Mouse (Mus musculus): ENCODE measurements around the gene Eef2kmt. TPM values are rescaled to one million over a fixed set of nuclear protein-coding genes. Genes with fewer than 3 reads are reported as not detected.

Gene Eef2kmt
- polyA plus RNA-seq, 1 experiment from 2014 or later, result 31.6 TPM

DNA sequence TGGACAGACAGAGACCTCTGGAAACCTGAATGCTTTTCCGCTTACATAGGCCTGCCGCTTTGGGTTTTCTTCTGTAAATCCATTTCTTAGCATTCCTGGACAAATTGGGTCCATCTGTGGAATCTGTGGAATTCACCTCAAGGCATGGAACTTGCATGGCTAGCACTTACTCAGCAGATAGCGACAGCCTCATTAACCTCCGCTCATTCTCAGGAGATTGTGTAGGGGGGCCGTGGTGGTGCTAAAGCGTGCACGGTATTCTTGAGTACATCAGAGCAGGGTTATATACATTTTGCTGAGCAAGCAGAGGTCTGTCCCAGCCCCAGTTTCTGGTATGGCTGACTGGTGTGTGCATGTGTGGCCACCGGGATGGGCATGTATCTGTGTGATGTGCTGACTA, 7.4 kb upstream of the Eef2kmt start:
- no peak overlapping the region for H3K27ac ChIP-seq (ENCODE audit: low read depth, low read length)
- no peaks in the 10 kb centered on the region for H3K27me3 ChIP-seq (replicated peaks; ENCODE audit: control insufficient read depth, insufficient read depth, low read length)
- no peak for DNase-seq (ENCODE audit: low spot score)
- H3K4me3 ChIP-seq (ENCODE audit: low read depth, low read length), result no peak overlapping the region
- WGBS, result 66% methylated on average over 8 of the region's 8 CpGs
- H3K36me3 ChIP-seq (ENCODE audit: control insufficient read depth, insufficient read depth, low read length), result no peaks in the 10 kb centered on the region
- ATAC-seq (replicated peaks; ENCODE audit: low FRiP score), result no peak
- H3K9ac ChIP-seq (ENCODE audit: low read depth, low read length), result no peak overlapping the region
- H3K4me1 ChIP-seq (replicated peaks; ENCODE audit: control insufficient read depth, insufficient read depth, low read length), result no peaks in the 10 kb centered on the region
- H3K4me2 ChIP-seq, result no peak overlapping the region
- H3K9me3 ChIP-seq (ENCODE audit: control insufficient read depth, low read length), result no peaks in the 10 kb centered on the region

DNA sequence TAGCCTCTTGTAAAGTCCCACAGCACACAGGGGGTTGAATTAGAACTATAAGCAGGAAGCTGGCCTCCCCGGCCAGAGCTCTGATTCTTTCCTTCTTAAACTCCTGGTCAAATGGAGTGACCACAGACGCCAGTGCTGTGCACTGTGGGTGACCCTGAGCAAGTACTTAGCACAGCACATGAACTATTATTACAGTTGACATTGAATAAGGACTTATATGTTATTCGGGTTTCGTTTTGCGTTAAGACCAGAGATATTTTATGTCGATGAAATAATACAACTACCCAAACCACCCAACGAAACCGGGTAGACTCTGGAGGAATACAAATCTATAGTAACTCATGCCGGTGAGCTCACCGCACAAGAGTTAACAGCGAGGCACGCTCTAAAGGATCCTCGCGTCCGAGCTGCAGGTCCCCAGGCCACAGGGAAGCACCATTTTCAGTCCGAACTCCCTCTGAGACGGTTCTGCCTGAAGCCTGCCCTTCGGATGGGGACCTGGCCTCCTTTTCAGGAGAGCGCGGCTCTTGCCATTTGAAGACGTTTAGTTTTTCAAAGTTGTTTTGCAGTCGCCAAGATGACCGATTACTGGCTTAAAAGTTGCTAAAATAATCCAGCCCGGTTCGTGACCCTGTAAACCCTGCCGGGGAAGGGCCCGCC, 572 bp downstream of the Eef2kmt start:
- Histone ChIP-seq H3K9ac (ENCODE audit: low read depth, low read length) (peak overlapping the region; percentile 76), H3K4me2 (peak overlapping the region; percentile 85), H3K9me3 (ENCODE audit: control insufficient read depth, low read length) (no peaks in the 10 kb centered on the region), H3K27me3 (replicated peaks; ENCODE audit: control insufficient read depth, insufficient read depth, low read length) (no peaks in the 10 kb centered on the region), H3K36me3 (ENCODE audit: control insufficient read depth, insufficient read depth, low read length) (peaks cover 2% of the 10 kb centered on the region; the same call in 1 of the 2 replicates), H3K4me3 (ENCODE audit: low read depth, low read length) (peak overlapping the region; percentile 70), H3K27ac (ENCODE audit: low read depth, low read length) (peak overlapping the region; percentile 71), H3K4me1 (replicated peaks; ENCODE audit: control insufficient read depth, insufficient read depth, low read length) (peaks cover 17% of the 10 kb centered on the region)
- DNase-seq (ENCODE audit: low spot score) (no peak), ATAC-seq (replicated peaks; ENCODE audit: low FRiP score) (no peak)
- WGBS, result 1% methylated on average over 27 of the region's 27 CpGs

- H3K27me3 ChIP-seq (replicated peaks; ENCODE audit: control insufficient read depth, insufficient read depth, low read length), result no peaks in the 10 kb centered on the region
- peak overlapping the region; percentile 76 for H3K9ac ChIP-seq (ENCODE audit: low read depth, low read length)
- WGBS, result 6% methylated on average over 15 of the region's 15 CpGs
- peaks cover 3% of the 10 kb centered on the region; the same call in 1 of the 2 replicates for H3K36me3 ChIP-seq (ENCODE audit: control insufficient read depth, insufficient read depth, low read length)
- peak; percentile 81 for DNase-seq (ENCODE audit: low spot score)
- peak; percentile 74 for ATAC-seq (replicated peaks; ENCODE audit: low FRiP score)
- H3K9me3 ChIP-seq (ENCODE audit: control insufficient read depth, low read length), result no peaks in the 10 kb centered on the region
- H3K4me3 ChIP-seq (ENCODE audit: low read depth, low read length), result peak overlapping the region; percentile 70
- H3K4me1 ChIP-seq (replicated peaks; ENCODE audit: control insufficient read depth, insufficient read depth, low read length), result peaks cover 17% of the 10 kb centered on the region
- peak overlapping the region; percentile 71; the same call in 1 of the 2 replicates for H3K27ac ChIP-seq (ENCODE audit: low read depth, low read length)
- peak overlapping the region; percentile 85 for H3K4me2 ChIP-seq
Measured at GRCm38 (mm10) chr16:5254346-5255025, 1.3 kb downstream of the Eef2kmt start.

- peaks cover 17% of the 10 kb centered on the region for H3K4me1 ChIP-seq (replicated peaks; ENCODE audit: control insufficient read depth, insufficient read depth, low read length)
- no peaks in the 10 kb centered on the region for H3K9me3 ChIP-seq (ENCODE audit: control insufficient read depth, low read length)
- no peak overlapping the region for H3K27ac ChIP-seq (ENCODE audit: low read depth, low read length)
- H3K4me2 ChIP-seq, result no peak overlapping the region
- no peaks in the 10 kb centered on the region for H3K27me3 ChIP-seq (replicated peaks; ENCODE audit: control insufficient read depth, insufficient read depth, low read length)
- H3K4me3 ChIP-seq (ENCODE audit: low read depth, low read length), result no peak overlapping the region
- H3K9ac ChIP-seq (ENCODE audit: low read depth, low read length), result no peak overlapping the region
- ATAC-seq (replicated peaks; ENCODE audit: low FRiP score), result no peak
- 89% methylated on average over 2 of the region's 2 CpGs for WGBS
- no peak for DNase-seq (ENCODE audit: low spot score)
- H3K36me3 ChIP-seq (ENCODE audit: control insufficient read depth, insufficient read depth, low read length), result peaks cover 11% of the 10 kb centered on the region
Measured at GRCm38 (mm10) chr16:5252260-5252659, 3.5 kb downstream of the Eef2kmt start.

GRCm38 (mm10) chr16:5250891-5251290, 4.9 kb downstream of the Eef2kmt start:
- H3K27ac ChIP-seq (ENCODE audit: low read depth, low read length), result no peak overlapping the region
- no peak for DNase-seq (ENCODE audit: low spot score)
- no peak overlapping the region for H3K4me3 ChIP-seq (ENCODE audit: low read depth, low read length)
- H3K4me2 ChIP-seq, result no peak overlapping the region
- H3K4me1 ChIP-seq (replicated peaks; ENCODE audit: control insufficient read depth, insufficient read depth, low read length), result peaks cover 14% of the 10 kb centered on the region
- no peaks in the 10 kb centered on the region for H3K9me3 ChIP-seq (ENCODE audit: control insufficient read depth, low read length)
- WGBS, result 81% methylated on average over 3 of the region's 3 CpGs
- no peak for ATAC-seq (replicated peaks; ENCODE audit: low FRiP score)
- H3K36me3 ChIP-seq (ENCODE audit: control insufficient read depth, insufficient read depth, low read length), result peaks cover 17% of the 10 kb centered on the region
- no peaks in the 10 kb centered on the region for H3K27me3 ChIP-seq (replicated peaks; ENCODE audit: control insufficient read depth, insufficient read depth, low read length)
- no peak overlapping the region for H3K9ac ChIP-seq (ENCODE audit: low read depth, low read length)

- DNase-seq (ENCODE audit: low spot score) (no peak), ATAC-seq (replicated peaks; ENCODE audit: low FRiP score) (peak; percentile 67)
- WGBS, result 41% methylated on average over 7 of the region's 7 CpGs
- H3K27ac ChIP-seq (ENCODE audit: low read depth, low read length), result no peak overlapping the region
- H3K4me1 ChIP-seq (replicated peaks; ENCODE audit: control insufficient read depth, insufficient read depth, low read length), result no peaks in the 10 kb centered on the region
- no peak overlapping the region for H3K4me3 ChIP-seq (ENCODE audit: low read depth, low read length)
- H3K27me3 ChIP-seq (replicated peaks; ENCODE audit: control insufficient read depth, insufficient read depth, low read length), result no peaks in the 10 kb centered on the region
- no peak overlapping the region for H3K9ac ChIP-seq (ENCODE audit: low read depth, low read length)
- peaks cover 38% of the 10 kb centered on the region for H3K36me3 ChIP-seq (ENCODE audit: control insufficient read depth, insufficient read depth, low read length)
- H3K9me3 ChIP-seq (ENCODE audit: control insufficient read depth, low read length), result no peaks in the 10 kb centered on the region
- H3K4me2 ChIP-seq, result no peak overlapping the region
Measured at GRCm38 (mm10) chr16:5244411-5244810, 11.4 kb downstream of the Eef2kmt start.

DNA sequence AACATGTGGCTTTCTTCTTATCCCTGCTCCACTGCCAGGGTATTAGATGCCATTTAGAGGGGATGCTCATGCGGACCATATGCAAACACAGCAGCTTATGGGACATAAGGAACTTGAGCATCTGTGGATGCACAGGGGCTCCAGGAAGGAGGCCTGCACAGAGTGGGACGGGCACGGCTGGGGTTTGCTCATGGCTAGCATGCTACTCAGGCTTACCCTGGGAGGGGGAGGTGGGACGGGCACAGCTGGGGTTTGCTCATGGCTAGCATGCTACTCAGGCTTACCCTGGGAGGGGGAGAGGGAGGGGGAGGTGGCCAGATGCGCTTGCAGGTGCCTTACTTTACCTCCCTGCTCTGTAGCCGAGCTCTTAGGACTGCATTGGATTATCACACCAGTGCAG, 12.9 kb downstream of the Eef2kmt start:
- DNase-seq (ENCODE audit: low spot score) (no peak), ATAC-seq (replicated peaks; ENCODE audit: low FRiP score) (no peak)
- no peak overlapping the region for H3K4me2 ChIP-seq
- H3K4me1 ChIP-seq (replicated peaks; ENCODE audit: control insufficient read depth, insufficient read depth, low read length), result no peaks in the 10 kb centered on the region
- no peak overlapping the region for H3K4me3 ChIP-seq (ENCODE audit: low read depth, low read length)
- H3K9me3 ChIP-seq (ENCODE audit: control insufficient read depth, low read length), result no peaks in the 10 kb centered on the region
- H3K36me3 ChIP-seq (ENCODE audit: control insufficient read depth, insufficient read depth, low read length), result peaks cover 35% of the 10 kb centered on the region
- 81% methylated on average over 6 of the region's 6 CpGs for WGBS
- no peak overlapping the region for H3K27ac ChIP-seq (ENCODE audit: low read depth, low read length)
- no peaks in the 10 kb centered on the region for H3K27me3 ChIP-seq (replicated peaks; ENCODE audit: control insufficient read depth, insufficient read depth, low read length)
- no peak overlapping the region for H3K9ac ChIP-seq (ENCODE audit: low read depth, low read length)

- WGBS, result 89% methylated on average over 4 of the region's 4 CpGs
- Histone ChIP-seq H3K27ac (ENCODE audit: low read depth, low read length) (no peak overlapping the region), H3K4me2 (no peak overlapping the region), H3K9me3 (ENCODE audit: control insufficient read depth, low read length) (no peaks in the 10 kb centered on the region), H3K4me1 (replicated peaks; ENCODE audit: control insufficient read depth, insufficient read depth, low read length) (no peaks in the 10 kb centered on the region), H3K36me3 (ENCODE audit: control insufficient read depth, insufficient read depth, low read length) (peaks cover 30% of the 10 kb centered on the region), H3K4me3 (ENCODE audit: low read depth, low read length) (no peak overlapping the region), H3K9ac (ENCODE audit: low read depth, low read length) (no peak overlapping the region), H3K27me3 (replicated peaks; ENCODE audit: control insufficient read depth, insufficient read depth, low read length) (no peaks in the 10 kb centered on the region)
- ATAC-seq (replicated peaks; ENCODE audit: low FRiP score) (no peak), DNase-seq (ENCODE audit: low spot score) (no peak)
Measured at GRCm38 (mm10) chr16:5242355-5242754, 13.4 kb downstream of the Eef2kmt start.
